Mouse (Mus musculus): ENCODE data around the gene Sh2d1b1. TPM values are rescaled to one million over a fixed set of nuclear protein-coding genes. Genes with fewer than 3 reads are reported as not detected.

The Sh2d1b1 gene
- polyA plus RNA-seq, 1 experiment from 2014 or later, result not detected

GRCm38 (mm10) chr1:170294786-170295570 lies 17.9 kb downstream of the Sh2d1b1 start:
- 73% methylated on average over 15 of the region's 15 CpGs for WGBS
- Histone ChIP-seq H3K9me3 (replicated peaks) (no peaks in the 10 kb centered on the region), H3K9ac (no peak overlapping the region), H3K4me3 (no peak overlapping the region), H3K27ac (no peak overlapping the region), H3K4me1 (no peaks in the 10 kb centered on the region), H3K27me3 (no peaks in the 10 kb centered on the region), H3K36me3 (no peaks in the 10 kb centered on the region), H3K4me2 (replicated peaks) (no peak overlapping the region)
- ATAC-seq (ENCODE audit: low FRiP score), result no peak

- Histone ChIP-seq H3K27me3 (no peaks in the 10 kb centered on the region), H3K9ac (no peak overlapping the region), H3K4me2 (replicated peaks) (no peak overlapping the region), H3K36me3 (no peaks in the 10 kb centered on the region), H3K27ac (no peak overlapping the region), H3K9me3 (replicated peaks) (no peaks in the 10 kb centered on the region), H3K4me3 (no peak overlapping the region), H3K4me1 (no peaks in the 10 kb centered on the region)
- ATAC-seq (ENCODE audit: low FRiP score), result no peak
- 78% methylated on average over 4 of the region's 4 CpGs for WGBS
These were observed 22.4 kb downstream of the Sh2d1b1 start for GRCm38 (mm10) chr1:170299496-170299895.

- no peaks in the 10 kb centered on the region for H3K27me3 ChIP-seq
- H3K9ac ChIP-seq, result no peak overlapping the region
- WGBS, result 95% methylated on average over 9 of the region's 9 CpGs
- no peaks in the 10 kb centered on the region for H3K4me1 ChIP-seq
- H3K36me3 ChIP-seq, result no peaks in the 10 kb centered on the region
- no peak for ATAC-seq (ENCODE audit: low FRiP score)
- H3K4me2 ChIP-seq (replicated peaks), result no peak overlapping the region
- no peak overlapping the region for H3K27ac ChIP-seq
- H3K4me3 ChIP-seq, result no peak overlapping the region
- no peaks in the 10 kb centered on the region for H3K9me3 ChIP-seq (replicated peaks)
These were observed 24.6 kb downstream of the Sh2d1b1 start for GRCm38 (mm10) chr1:170301686-170302085.

GRCm38 (mm10) chr1:170302456-170302855 lies 25.3 kb downstream of the Sh2d1b1 start:
- H3K27ac ChIP-seq, result no peak overlapping the region
- no peak for ATAC-seq (ENCODE audit: low FRiP score)
- H3K9ac ChIP-seq, result no peak overlapping the region
- 73% methylated on average over 6 of the region's 6 CpGs for WGBS
- no peak overlapping the region for H3K4me2 ChIP-seq (replicated peaks)
- no peaks in the 10 kb centered on the region for H3K4me1 ChIP-seq
- no peaks in the 10 kb centered on the region for H3K27me3 ChIP-seq
- no peaks in the 10 kb centered on the region for H3K9me3 ChIP-seq (replicated peaks)
- H3K4me3 ChIP-seq, result no peak overlapping the region
- no peaks in the 10 kb centered on the region for H3K36me3 ChIP-seq

GRCm38 (mm10) chr1:170303103-170303502 lies 26.0 kb downstream of the Sh2d1b1 start:
- Histone ChIP-seq H3K4me2 (replicated peaks) (no peak overlapping the region), H3K9ac (no peak overlapping the region), H3K4me1 (no peaks in the 10 kb centered on the region), H3K4me3 (no peak overlapping the region), H3K27me3 (no peaks in the 10 kb centered on the region), H3K27ac (no peak overlapping the region), H3K36me3 (no peaks in the 10 kb centered on the region), H3K9me3 (replicated peaks) (no peaks in the 10 kb centered on the region)
- WGBS, result 30% methylated on average over 6 of the region's 6 CpGs
- no peak for ATAC-seq (ENCODE audit: low FRiP score)

- Histone ChIP-seq H3K4me3 (no peak overlapping the region), H3K27ac (no peak overlapping the region), H3K36me3 (no peaks in the 10 kb centered on the region), H3K9me3 (replicated peaks) (no peaks in the 10 kb centered on the region), H3K4me1 (no peaks in the 10 kb centered on the region), H3K27me3 (no peaks in the 10 kb centered on the region), H3K9ac (no peak overlapping the region), H3K4me2 (replicated peaks) (no peak overlapping the region)
- ATAC-seq (ENCODE audit: low FRiP score), result no peak
- 95% methylated on average over 10 of the region's 10 CpGs for WGBS
These were observed 27.9 kb downstream of the Sh2d1b1 start for GRCm38 (mm10) chr1:170305002-170305401.

GRCm38 (mm10) chr1:170306232-170306631 lies 29.1 kb downstream of the Sh2d1b1 start, which contains the start of gene Gm7694:
Gm7694 (minus strand) TSS chr1:170306332.
- no peaks in the 10 kb centered on the region for H3K27me3 ChIP-seq
- H3K27ac ChIP-seq, result no peak within 1 kb of the TSS
- H3K9ac ChIP-seq, result no peak within 1 kb of the TSS
- no peaks in the 10 kb centered on the region for H3K36me3 ChIP-seq
- H3K9me3 ChIP-seq (replicated peaks), result no peaks in the 10 kb centered on the region
- no peak within 1 kb of the TSS for H3K4me3 ChIP-seq
- no peak within 1 kb of the TSS for H3K4me2 ChIP-seq (replicated peaks)
- H3K4me1 ChIP-seq, result no peaks in the 10 kb centered on the region
- ATAC-seq (ENCODE audit: low FRiP score), result no peak
- whole genome bisulfite sequencing, result 98% methylated on average over 4 of the region's 4 CpGs

- ATAC-seq (ENCODE audit: low FRiP score), result no peak
- H3K4me3 ChIP-seq, result no peak within 1 kb of the TSS
- no peak within 1 kb of the TSS for H3K9ac ChIP-seq
- H3K9me3 ChIP-seq (replicated peaks), result no peaks in the 10 kb centered on the region
- no peak within 1 kb of the TSS for H3K4me2 ChIP-seq (replicated peaks)
- no peaks in the 10 kb centered on the region for H3K4me1 ChIP-seq
- no peak within 1 kb of the TSS for H3K27ac ChIP-seq
- no peaks in the 10 kb centered on the region for H3K36me3 ChIP-seq
- H3K27me3 ChIP-seq, result no peaks in the 10 kb centered on the region
- 94% methylated on average over 4 of the region's 4 CpGs for WGBS
These were observed 31.4 kb downstream of the Sh2d1b1 start, which contains the start of gene Spata46 for GRCm38 (mm10) chr1:170308503-170308902. Spata46 (plus strand) TSS chr1:170308803.

GRCm38 (mm10) chr1:170311431-170311830 lies 34.3 kb downstream of the Sh2d1b1 start:
- Histone ChIP-seq H3K27ac (no peak overlapping the region), H3K9ac (no peak overlapping the region), H3K4me3 (no peak overlapping the region), H3K36me3 (no peaks in the 10 kb centered on the region), H3K4me2 (replicated peaks) (no peak overlapping the region), H3K9me3 (replicated peaks) (no peaks in the 10 kb centered on the region), H3K4me1 (no peaks in the 10 kb centered on the region), H3K27me3 (no peaks in the 10 kb centered on the region)
- 74% methylated on average over 6 of the region's 6 CpGs for WGBS
- ATAC-seq (ENCODE audit: low FRiP score), result no peak

GRCm38 (mm10) chr1:170322046-170322445 lies 44.9 kb downstream of the Sh2d1b1 start:
- Histone ChIP-seq H3K9me3 (replicated peaks) (no peaks in the 10 kb centered on the region), H3K27me3 (no peaks in the 10 kb centered on the region), H3K9ac (no peak overlapping the region), H3K36me3 (no peaks in the 10 kb centered on the region), H3K4me1 (no peaks in the 10 kb centered on the region), H3K27ac (no peak overlapping the region), H3K4me2 (replicated peaks) (no peak overlapping the region), H3K4me3 (no peak overlapping the region)
- WGBS, result 90% methylated on average over 2 of the region's 2 CpGs
- no peak for ATAC-seq (ENCODE audit: low FRiP score)

GRCm38 (mm10) chr1:170323001-170323400 lies 45.9 kb downstream of the Sh2d1b1 start:
- Histone ChIP-seq H3K4me3 (no peak overlapping the region), H3K27ac (no peak overlapping the region), H3K9ac (no peak overlapping the region), H3K27me3 (no peaks in the 10 kb centered on the region), H3K9me3 (replicated peaks) (no peaks in the 10 kb centered on the region), H3K4me2 (replicated peaks) (no peak overlapping the region), H3K36me3 (no peaks in the 10 kb centered on the region), H3K4me1 (no peaks in the 10 kb centered on the region)
- no peak for ATAC-seq (ENCODE audit: low FRiP score)
- 87% methylated on average over 10 of the region's 10 CpGs for WGBS

- Histone ChIP-seq H3K4me3 (no peak overlapping the region), H3K9ac (no peak overlapping the region), H3K36me3 (no peaks in the 10 kb centered on the region), H3K9me3 (replicated peaks) (no peaks in the 10 kb centered on the region), H3K27ac (no peak overlapping the region), H3K4me1 (no peaks in the 10 kb centered on the region), H3K4me2 (replicated peaks) (no peak overlapping the region), H3K27me3 (no peaks in the 10 kb centered on the region)
- no peak for ATAC-seq (ENCODE audit: low FRiP score)
- 93% methylated on average over 1 of the region's 1 CpGs for WGBS
These were observed 47.2 kb downstream of the Sh2d1b1 start for GRCm38 (mm10) chr1:170324312-170324711.

- H3K27me3 ChIP-seq, result no peaks in the 10 kb centered on the region
- H3K36me3 ChIP-seq, result no peaks in the 10 kb centered on the region
- H3K4me2 ChIP-seq (replicated peaks), result no peak overlapping the region
- ATAC-seq (ENCODE audit: low FRiP score), result no peak
- no peaks in the 10 kb centered on the region for H3K9me3 ChIP-seq (replicated peaks)
- H3K9ac ChIP-seq, result no peak overlapping the region
- no peaks in the 10 kb centered on the region for H3K4me1 ChIP-seq
- no peak overlapping the region for H3K4me3 ChIP-seq
- no peak overlapping the region for H3K27ac ChIP-seq
- 93% methylated on average over 4 of the region's 4 CpGs for WGBS
These were observed 48.2 kb downstream of the Sh2d1b1 start for GRCm38 (mm10) chr1:170325277-170325676.
